Mouse (Mus musculus) thymus, adult 2 months (tissue): ENCODE results near the gene Dennd1b.

Source experiments
- CTCF ChIP-seq: fragments of 200-500 bp; IDR thresholded peaks from 2 replicates; pipeline ENCODE4 v1.5.1; 2012; ENCODE audit warnings: mild to moderate bottlenecking, control low read depth, low read length, moderate library complexity, borderline replicate concordance; ENCODE audit not compliant: control insufficient read depth, poor library complexity, insufficient read depth; ENCODE audit errors: extremely low read depth
- POLR2A ChIP-seq: fragments of 200-500 bp; IDR thresholded peaks from 2 replicates; pipeline ENCODE4 v1.6.1; 2012; ENCODE audit warnings: mild to moderate bottlenecking, low read length, control low read depth, moderate library complexity; ENCODE audit not compliant: control insufficient read depth, poor library complexity, insufficient read depth; ENCODE audit errors: extremely low read depth

DNA sequence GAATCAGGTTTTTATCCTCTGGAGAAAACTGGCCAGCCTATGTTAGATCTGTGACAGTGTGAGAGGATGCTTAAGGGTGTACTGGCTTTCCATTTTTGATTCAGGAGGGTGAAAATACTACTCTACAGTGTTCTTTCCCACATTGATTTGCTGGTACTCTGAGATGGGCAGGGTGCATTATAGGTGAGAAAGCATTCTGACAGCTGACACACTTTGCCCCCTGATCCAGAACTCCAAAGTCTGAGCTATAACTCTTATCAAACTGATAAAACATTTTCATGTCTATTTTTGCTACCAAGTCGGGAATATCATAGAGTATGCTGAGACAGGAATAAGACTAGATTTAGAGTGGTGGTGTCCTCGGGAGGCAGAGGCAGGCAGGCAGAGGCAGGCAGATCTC lies 2.3 kb downstream of the Dennd1b start:
- TF ChIP-seq CTCF (no peak), POLR2A (no peak)
